Mouse (Mus musculus) c-Kit-positive CD71-positive TER-119-negative erythroid progenitor cells, embryonic 14.5 days (primary cell): ENCODE results near the gene Gse1.

Experiments
- DNase-seq: peaks from one replicate; pipeline ENCODE4 v3.0.0-alpha.2; 2013; ENCODE audit warnings: low read depth

The Gse1 gene

DNA sequence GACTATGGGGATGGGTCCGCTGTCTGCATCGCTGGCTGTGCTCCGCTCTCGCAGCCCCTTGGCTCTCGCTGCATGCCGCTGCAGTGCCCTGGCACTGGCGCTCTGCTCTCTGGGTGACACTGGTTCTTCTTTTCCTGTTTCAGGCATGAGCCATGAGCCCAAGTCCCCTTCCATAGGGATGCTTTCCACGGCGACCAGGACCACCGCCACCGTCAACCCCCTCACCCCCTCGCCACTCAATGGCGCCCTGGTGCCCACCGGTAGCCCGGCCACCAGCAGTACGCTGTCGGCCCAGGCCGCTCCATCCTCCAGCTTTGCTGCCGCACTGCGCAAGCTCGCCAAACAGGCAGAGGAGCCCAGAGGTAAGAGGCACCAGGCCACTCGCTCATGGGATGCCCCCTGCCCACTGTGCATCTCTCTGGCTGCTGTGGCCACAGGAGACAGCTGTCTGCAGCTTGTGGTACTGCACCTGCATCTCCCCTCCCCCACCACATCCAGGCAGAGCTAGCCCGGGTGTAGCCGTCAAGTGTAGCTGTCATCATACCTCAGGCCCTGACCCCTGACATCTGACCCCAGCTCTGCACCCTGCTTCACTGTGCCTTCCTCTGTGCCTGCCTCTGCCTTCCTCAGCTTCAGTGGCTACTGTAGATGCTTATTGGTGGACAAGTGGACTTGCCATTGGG is 325.3 kb downstream of the Gse1 start:
- no peak for DNase-seq

GRCm38 (mm10) chr8:120554466-120555039 is 326.3 kb downstream of the Gse1 start:
- no peak for DNase-seq

- DNase-seq: no peak
Measured at GRCm38 (mm10) chr8:120556198-120556892, 328.1 kb downstream of the Gse1 start.

- DNase-seq: no peak
Measured at GRCm38 (mm10) chr8:120557170-120557965, 329.1 kb downstream of the Gse1 start.

GRCm38 (mm10) chr8:120558162-120558561 is 329.9 kb downstream of the Gse1 start:
- DNase-seq: no peak

DNA sequence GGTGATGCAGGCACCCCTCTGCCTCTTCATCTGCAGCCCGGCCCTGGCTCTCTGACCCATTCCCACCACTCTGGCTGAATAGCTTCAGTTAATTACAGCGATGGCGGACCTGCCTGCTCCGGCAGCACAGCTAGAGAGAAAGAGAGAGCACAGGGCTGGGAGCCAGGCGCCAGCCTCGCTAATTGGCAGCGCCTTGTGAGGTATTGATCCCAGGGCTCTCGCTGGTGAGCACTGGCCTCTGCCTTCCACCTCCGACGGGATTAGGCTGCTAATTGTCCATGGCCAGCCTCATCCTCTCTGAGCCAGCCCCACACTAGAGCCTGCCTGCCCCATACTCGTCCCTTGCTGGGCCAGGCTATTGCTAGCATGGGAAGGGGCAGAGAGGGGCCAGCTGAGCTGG is 331.4 kb downstream of the Gse1 start:
- DNase-seq: no peak

DNA sequence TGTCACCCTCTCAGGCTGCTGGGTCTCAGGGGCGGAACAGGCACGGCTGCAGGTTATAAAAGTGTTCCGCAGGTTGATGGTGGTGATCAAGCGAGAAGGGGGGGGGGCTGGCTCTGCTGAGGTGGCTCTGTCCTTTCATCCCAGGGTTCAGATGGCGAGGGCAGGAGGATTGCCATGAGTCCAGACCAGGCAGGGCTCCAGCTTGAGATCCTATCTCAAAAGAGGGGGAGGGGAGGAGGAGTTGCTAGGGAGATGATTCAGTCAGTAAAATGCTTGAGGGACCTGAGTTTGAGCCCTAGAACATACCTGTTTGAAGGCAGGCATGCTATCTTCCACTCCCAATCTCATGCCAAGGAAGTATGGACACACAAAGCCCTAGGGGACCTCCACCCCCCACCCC is 332.3 kb downstream of the Gse1 start:
- DNase-seq: no peak

GRCm38 (mm10) chr8:120561539-120562435 is 333.5 kb downstream of the Gse1 start:
- DNase-seq: no peak

DNA sequence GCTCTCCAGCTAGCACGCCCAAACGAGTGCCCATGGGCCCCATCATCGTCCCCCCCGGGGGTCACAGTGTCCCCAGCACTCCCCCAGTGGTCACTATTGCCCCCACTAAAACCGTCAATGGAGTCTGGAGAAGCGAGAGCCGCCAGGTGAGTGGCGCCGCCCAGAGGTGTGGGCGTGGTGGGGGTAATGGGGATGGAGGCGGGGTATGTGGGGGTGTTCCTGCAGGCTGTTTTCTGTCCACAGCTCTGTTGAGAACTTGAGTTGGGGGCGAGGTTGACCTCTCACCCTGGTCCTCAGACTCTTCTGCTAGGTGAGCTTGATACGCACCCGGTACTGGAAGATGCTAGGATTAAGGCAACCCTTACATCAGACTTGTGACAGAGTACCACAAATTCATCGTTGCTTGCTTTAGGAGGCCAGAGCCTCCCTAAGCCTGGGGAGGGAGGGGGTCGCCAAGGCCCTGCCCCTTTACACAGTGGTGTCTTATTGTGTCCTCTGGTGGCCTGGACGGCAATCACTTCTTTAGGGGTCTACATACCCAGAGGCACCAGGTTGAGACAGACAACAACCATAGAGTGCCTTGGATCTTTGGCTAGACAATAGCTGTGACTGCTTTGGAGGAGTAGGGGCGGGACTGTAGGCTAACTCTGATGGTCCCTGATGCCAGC is 334.6 kb downstream of the Gse1 start:
- DNase-seq: no peak

DNA sequence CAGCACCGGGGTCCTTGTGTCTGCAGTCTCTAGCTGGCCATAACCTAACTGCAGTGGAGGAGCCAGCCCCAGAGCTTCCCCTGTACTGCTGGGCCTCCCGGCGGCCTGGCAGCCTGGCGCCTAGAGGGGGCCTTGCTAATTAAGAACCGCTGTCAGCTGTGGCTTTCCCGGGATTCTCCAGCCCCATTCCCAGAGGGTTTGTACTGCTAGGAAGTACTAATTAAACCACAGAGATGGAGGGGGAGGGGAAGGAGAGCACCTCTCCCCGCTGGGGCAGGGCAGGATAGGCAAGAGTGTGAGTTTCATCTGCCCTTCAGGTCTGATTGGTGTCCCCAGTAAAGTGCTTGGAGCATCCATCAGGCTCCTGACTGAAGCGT is 335.1 kb downstream of the Gse1 start:
- no peak for DNase-seq

GRCm38 (mm10) chr8:120563851-120564837 is 335.9 kb downstream of the Gse1 start:
- no peak for DNase-seq

DNA sequence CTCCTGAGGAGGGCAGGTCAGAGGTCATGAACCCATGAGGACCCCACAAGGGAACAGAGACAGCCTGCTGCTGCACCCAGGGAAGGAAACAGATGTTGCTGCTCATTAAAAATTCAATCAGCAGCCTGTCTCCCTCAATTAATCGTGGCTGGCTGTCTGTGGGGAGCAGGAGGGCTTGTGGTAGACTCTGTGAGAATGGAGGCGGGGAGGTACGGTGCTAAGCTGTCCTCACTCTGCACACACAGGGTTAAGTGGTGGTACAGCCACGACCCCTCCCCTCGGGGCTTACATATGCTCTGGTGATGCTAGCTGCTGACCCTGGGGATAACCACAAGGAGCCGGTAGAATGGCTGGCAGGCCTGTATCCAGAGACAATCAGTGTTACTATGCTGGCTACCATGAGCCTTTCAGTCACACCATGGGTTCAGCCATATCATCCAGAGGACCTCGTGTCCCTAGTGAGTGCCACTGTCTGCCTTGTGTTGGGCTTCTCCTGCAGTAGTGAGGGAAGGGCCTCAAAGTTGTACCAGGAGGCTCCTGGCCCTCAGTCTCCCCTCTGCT is 337.0 kb downstream of the Gse1 start:
- DNase-seq: no peak

- DNase-seq: no peak
Measured at GRCm38 (mm10) chr8:120566681-120567080, 338.4 kb downstream of the Gse1 start.

GRCm38 (mm10) chr8:120567731-120568130 is 339.5 kb downstream of the Gse1 start:
- DNase-seq: no peak

DNA sequence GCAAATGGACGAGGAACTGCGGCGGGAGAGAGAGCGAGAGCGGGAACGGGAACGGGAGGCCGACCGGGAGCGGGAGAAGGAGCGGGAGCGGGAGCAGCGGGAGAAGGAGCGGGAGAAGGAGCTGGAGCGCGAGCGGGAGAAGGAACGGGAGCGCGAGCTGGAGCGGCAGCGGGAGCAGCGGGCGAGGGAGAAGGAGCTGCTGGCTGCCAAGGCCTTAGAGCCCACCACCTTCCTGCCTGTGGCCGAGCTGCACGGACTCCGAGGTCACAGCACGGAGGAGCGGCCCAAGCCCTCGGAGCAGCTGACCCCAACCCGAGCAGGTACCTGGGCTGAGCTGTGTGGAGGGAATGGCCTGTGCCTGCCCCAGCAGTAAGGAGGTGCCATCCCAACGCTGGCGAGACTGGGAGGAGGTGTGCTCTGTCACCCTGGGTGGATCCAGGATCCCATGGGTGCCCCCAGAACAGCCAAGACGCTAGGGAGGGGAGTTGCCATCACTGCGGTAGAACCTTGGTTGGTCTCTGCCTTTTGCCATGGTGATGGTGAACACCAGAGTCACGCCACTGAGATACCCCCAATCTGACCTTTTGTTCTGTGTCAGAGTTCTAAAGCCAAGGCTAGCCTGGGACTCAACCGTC is 340.0 kb downstream of the Gse1 start:
- no peak for DNase-seq

DNA sequence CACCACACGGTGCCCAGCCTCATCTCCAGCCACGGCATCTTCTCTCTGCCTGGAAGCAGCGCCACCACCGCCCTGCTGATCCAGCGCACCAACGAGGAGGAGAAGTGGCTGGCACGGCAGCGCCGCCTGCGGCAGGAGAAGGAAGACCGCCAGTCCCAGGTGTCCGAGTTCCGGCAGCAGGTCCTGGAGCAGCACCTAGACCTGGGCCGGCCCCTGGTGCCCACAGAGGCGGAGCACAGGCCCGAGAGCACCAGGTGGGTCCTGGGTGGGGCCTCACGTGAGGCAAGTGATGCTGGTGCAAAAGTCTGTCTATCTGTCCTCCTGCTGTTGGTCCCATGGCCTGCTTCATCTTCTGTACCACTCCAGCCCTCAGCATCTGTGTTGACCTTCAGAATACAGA is 340.9 kb downstream of the Gse1 start:
- no peak for DNase-seq

- peak; percentile 53 for DNase-seq
Measured at GRCm38 (mm10) chr8:120569939-120570715, 341.9 kb downstream of the Gse1 start.

GRCm38 (mm10) chr8:120571561-120571960 is 343.3 kb downstream of the Gse1 start:
- no peak for DNase-seq
